Mouse (Mus musculus): ENCODE results near the gene Arntl2. TPM values are rescaled to one million over a fixed set of nuclear protein-coding genes. Genes with fewer than 3 reads are reported as not detected.

The Arntl2 gene
- polyA plus RNA-seq, 1 experiment from 2014 or later = 2.2 TPM

DNA sequence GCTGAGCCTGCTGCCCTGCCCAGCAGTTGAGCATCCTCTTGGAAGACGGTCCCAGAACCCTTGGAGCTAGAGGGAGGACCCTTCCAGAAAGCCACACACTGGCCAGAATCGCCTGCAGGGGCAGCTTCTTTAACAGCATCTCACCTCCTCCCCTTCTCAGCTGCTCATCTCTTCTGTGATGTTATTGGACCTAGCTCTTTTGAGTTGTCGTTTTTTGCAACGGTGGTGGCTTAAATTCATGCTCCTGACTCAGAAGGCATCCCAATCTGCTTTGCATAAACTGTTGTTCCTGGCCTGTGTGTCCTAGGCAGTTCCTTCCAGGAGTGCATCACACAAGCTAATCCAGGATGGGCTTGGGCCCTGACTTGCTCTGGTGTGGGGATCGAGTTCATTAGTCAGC is 1.6 kb downstream of the Arntl2 start:
- no peak overlapping the region for H3K27ac ChIP-seq (ENCODE audit: low read depth)
- 64% methylated on average over 5 of the region's 5 CpGs for whole genome bisulfite sequencing
- no peaks in the 10 kb centered on the region for H3K36me3 ChIP-seq (ENCODE audit: control insufficient read depth, insufficient read depth, low read length)
- no peak overlapping the region for H3K4me2 ChIP-seq (ENCODE audit: low read length)
- no peak overlapping the region for H3K4me3 ChIP-seq (ENCODE audit: low read depth, low read length)
- no peaks in the 10 kb centered on the region for H3K4me1 ChIP-seq (replicated peaks; ENCODE audit: control insufficient read depth, insufficient read depth, low read length)
- no peak for DNase-seq (ENCODE audit: low spot score)
- H3K27me3 ChIP-seq (replicated peaks; ENCODE audit: control insufficient read depth, insufficient read depth, low read length) = no peaks in the 10 kb centered on the region
- ATAC-seq (replicated peaks; ENCODE audit: low FRiP score, low TSS enrichment, low read depth) = no peak
- no peaks in the 10 kb centered on the region for H3K9me3 ChIP-seq (ENCODE audit: control insufficient read depth, low read length)
- H3K9ac ChIP-seq (ENCODE audit: low read length) = no peak overlapping the region

DNA sequence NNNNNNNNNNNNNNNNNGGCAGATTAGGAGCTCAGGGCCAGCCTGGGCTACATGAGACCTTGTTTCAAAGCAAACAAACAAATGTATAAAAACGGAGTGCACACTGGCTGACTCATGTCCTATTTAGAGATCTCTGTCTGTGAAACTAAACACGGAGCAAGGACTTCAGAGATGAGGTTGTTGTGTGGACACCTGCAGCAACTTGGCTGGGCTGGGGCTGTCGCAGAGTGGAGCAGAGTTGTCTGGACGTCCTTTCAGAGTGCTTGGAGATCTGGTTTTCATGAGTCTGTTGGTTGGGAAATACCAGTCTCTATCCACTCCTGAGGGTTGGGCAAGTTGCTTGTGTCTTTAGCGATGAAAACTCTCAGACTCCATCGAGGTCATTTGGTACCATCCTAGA is 14.1 kb downstream of the Arntl2 start:
- DNase-seq (ENCODE audit: low spot score) (no peak), ATAC-seq (replicated peaks; ENCODE audit: low FRiP score, low TSS enrichment, low read depth) (no peak)
- no peaks in the 10 kb centered on the region for H3K9me3 ChIP-seq (ENCODE audit: control insufficient read depth, low read length)
- H3K4me2 ChIP-seq (ENCODE audit: low read length) = no peak overlapping the region
- H3K9ac ChIP-seq (ENCODE audit: low read length) = no peak overlapping the region
- H3K27ac ChIP-seq (ENCODE audit: low read depth) = no peak overlapping the region
- no peaks in the 10 kb centered on the region for H3K4me1 ChIP-seq (replicated peaks; ENCODE audit: control insufficient read depth, insufficient read depth, low read length)
- H3K4me3 ChIP-seq (ENCODE audit: low read depth, low read length) = no peak overlapping the region
- H3K27me3 ChIP-seq (replicated peaks; ENCODE audit: control insufficient read depth, insufficient read depth, low read length) = no peaks in the 10 kb centered on the region
- WGBS = 89% methylated on average over 6 of the region's 6 CpGs
- peaks cover 9% of the 10 kb centered on the region; the same call in 1 of the 2 replicates for H3K36me3 ChIP-seq (ENCODE audit: control insufficient read depth, insufficient read depth, low read length)

DNA sequence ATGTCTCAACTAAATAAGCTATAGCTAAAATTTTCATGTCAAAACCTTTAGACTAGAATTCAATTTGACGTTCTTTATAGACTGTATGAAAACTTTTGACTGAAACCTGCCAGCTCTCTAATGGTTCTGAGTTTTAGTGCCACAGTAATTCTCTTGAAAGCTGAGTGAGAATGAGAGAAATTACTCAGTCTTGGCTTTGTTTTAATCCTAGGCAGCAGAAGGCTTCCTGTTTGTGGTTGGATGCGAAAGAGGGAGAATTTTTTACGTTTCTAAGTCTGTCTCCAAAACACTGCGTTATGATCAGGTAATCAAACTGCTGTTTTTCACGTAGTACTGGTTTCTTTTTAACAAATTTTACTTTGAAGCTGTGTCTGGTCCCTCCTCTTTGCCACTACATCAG is 17.2 kb downstream of the Arntl2 start:
- WGBS = 89% methylated on average over 5 of the region's 5 CpGs
- H3K9me3 ChIP-seq (ENCODE audit: control insufficient read depth, low read length) = no peaks in the 10 kb centered on the region
- no peak overlapping the region for H3K4me3 ChIP-seq (ENCODE audit: low read depth, low read length)
- no peak for DNase-seq (ENCODE audit: low spot score)
- H3K4me1 ChIP-seq (replicated peaks; ENCODE audit: control insufficient read depth, insufficient read depth, low read length) = no peaks in the 10 kb centered on the region
- no peak overlapping the region for H3K27ac ChIP-seq (ENCODE audit: low read depth)
- ATAC-seq (replicated peaks; ENCODE audit: low FRiP score, low TSS enrichment, low read depth) = no peak
- H3K9ac ChIP-seq (ENCODE audit: low read length) = no peak overlapping the region
- no peak overlapping the region for H3K4me2 ChIP-seq (ENCODE audit: low read length)
- no peaks in the 10 kb centered on the region for H3K27me3 ChIP-seq (replicated peaks; ENCODE audit: control insufficient read depth, insufficient read depth, low read length)
- 0 out of 2 replicates have a peak, but pooled peaks cover 9% of the 10 kb centered on the region for H3K36me3 ChIP-seq (ENCODE audit: control insufficient read depth, insufficient read depth, low read length)

DNA sequence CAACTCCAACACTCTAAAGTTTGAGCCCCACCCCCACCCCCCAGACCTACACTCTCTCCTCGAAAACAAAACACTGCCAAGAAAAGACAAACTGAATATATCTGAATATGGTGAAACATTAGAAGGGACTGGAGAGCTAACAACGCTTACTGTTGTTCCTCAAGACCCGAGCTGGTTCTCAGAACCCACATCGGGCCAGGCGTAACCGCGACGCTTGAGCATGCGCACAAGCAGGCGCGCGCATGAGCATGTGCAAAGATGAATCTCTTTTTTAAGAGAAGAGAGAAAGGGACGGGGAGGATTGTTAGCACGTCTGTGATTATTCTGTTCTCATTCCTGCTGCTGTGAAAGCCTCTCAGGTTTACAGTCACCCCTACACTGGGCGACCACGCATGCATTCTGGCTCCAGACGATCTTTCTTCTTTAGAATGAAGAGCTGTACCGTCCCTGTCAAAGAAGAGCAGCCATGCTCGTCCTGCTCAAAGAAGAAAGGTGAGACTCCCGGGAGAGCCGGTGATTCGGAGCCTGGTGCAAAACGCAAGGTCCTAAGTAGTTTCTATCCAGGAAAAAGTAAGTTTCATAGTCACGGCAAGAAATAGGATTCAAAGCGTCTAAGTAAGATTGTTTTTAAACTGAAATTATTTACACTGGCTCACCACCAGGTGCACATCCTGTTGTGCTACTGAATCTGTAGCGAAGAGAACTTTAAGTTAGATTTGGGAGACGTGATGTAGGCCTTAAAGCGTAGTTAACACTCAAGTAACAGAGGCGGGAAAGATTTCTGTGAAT is 24.5 kb downstream of the Arntl2 start:
- H3K9ac ChIP-seq (ENCODE audit: low read length) = no peak overlapping the region
- no peak for ATAC-seq (replicated peaks; ENCODE audit: low FRiP score, low TSS enrichment, low read depth)
- 83% methylated on average over 29 of the region's 29 CpGs for WGBS

DNA sequence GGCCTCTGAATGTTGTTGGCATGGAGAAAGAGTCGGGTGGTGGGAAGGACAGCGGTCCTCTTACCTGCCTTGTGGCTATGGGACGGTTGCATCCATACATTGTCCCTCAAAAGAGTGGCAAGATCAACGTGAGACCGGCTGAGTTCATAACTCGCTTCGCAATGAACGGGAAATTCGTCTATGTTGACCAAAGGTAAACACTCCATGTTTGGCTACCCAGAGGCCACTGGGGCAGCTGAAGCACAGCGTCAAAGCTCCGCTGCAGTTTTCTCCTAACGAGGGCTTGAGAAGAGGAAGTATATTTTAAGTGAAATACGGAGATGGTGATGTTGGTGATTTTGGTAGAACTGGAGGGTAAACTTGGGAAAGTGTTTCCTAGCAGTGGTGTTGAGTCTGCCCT is 26.1 kb downstream of the Arntl2 start:
- H3K9ac ChIP-seq (ENCODE audit: low read length) = no peak overlapping the region
- no peak for ATAC-seq (replicated peaks; ENCODE audit: low FRiP score, low TSS enrichment, low read depth)
- no peak overlapping the region for H3K4me2 ChIP-seq (ENCODE audit: low read length)
- no peaks in the 10 kb centered on the region for H3K36me3 ChIP-seq (ENCODE audit: control insufficient read depth, insufficient read depth, low read length)
- no peaks in the 10 kb centered on the region for H3K27me3 ChIP-seq (replicated peaks; ENCODE audit: control insufficient read depth, insufficient read depth, low read length)
- H3K9me3 ChIP-seq (ENCODE audit: control insufficient read depth, low read length) = no peaks in the 10 kb centered on the region
- H3K4me3 ChIP-seq (ENCODE audit: low read depth, low read length) = no peak overlapping the region
- DNase-seq (ENCODE audit: low spot score) = no peak
- no peaks in the 10 kb centered on the region for H3K4me1 ChIP-seq (replicated peaks; ENCODE audit: control insufficient read depth, insufficient read depth, low read length)
- WGBS = 73% methylated on average over 13 of the region's 13 CpGs
- H3K27ac ChIP-seq (ENCODE audit: low read depth) = no peak overlapping the region

More for the DNA sequence above, 24.5 kb downstream of the Arntl2 start:
- no peaks in the 10 kb centered on the region for H3K36me3 ChIP-seq (ENCODE audit: control insufficient read depth, insufficient read depth, low read length)
- H3K9me3 ChIP-seq (ENCODE audit: control insufficient read depth, low read length) = no peaks in the 10 kb centered on the region
- no peak overlapping the region for H3K4me2 ChIP-seq (ENCODE audit: low read length)
- no peak for DNase-seq (ENCODE audit: low spot score)
- no peak overlapping the region for H3K4me3 ChIP-seq (ENCODE audit: low read depth, low read length)
- H3K4me1 ChIP-seq (replicated peaks; ENCODE audit: control insufficient read depth, insufficient read depth, low read length) = no peaks in the 10 kb centered on the region
- no peaks in the 10 kb centered on the region for H3K27me3 ChIP-seq (replicated peaks; ENCODE audit: control insufficient read depth, insufficient read depth, low read length)
- H3K27ac ChIP-seq (ENCODE audit: low read depth) = no peak overlapping the region

DNA sequence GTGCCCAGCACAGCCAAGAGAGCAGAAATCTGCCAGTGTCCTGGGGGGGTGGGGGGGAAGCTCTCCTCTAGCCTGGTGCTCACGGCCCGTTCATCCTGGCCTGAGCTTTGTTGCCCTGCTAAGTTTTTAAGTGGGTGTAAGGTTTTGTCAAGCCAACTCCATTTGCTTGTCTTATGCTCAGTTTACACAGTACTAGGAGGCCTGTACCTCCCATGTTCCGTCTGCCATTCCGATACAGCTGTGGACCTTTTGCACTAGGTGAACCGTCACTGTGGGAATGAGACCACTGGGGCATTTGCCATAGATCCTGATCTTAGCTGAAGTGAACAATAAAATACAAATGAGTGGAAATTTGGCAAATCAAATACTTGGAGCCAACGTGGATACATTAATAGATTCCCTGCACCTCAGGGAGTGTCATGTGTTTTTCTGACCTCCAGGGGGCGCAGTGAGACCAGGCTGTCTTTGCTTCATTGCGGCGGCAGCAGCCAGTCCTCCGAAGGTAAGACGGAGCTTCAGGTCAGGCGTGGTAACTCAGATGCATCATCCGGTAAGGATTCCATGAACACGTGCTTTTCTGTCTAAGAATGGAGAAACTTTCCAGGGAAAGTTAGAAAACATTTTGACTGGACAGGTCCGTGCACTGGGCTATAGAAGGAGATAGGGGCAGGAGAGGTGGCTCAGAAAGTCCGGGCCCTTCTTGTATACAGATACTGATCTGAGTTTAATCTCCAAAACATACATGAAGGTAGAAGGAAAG is 29.1 kb downstream of the Arntl2 start:
- H3K9me3 ChIP-seq (ENCODE audit: control insufficient read depth, low read length) = no peaks in the 10 kb centered on the region
- no peak overlapping the region for H3K4me2 ChIP-seq (ENCODE audit: low read length)
- no peak overlapping the region for H3K4me3 ChIP-seq (ENCODE audit: low read depth, low read length)
- H3K36me3 ChIP-seq (ENCODE audit: control insufficient read depth, insufficient read depth, low read length) = no peaks in the 10 kb centered on the region
- H3K9ac ChIP-seq (ENCODE audit: low read length) = no peak overlapping the region
- peak; percentile 85 for DNase-seq (ENCODE audit: low spot score)
- no peak overlapping the region for H3K27ac ChIP-seq (ENCODE audit: low read depth)
- 41% methylated on average over 16 of the region's 16 CpGs for WGBS
- ATAC-seq (replicated peaks; ENCODE audit: low FRiP score, low TSS enrichment, low read depth) = 0 out of 2 replicates have a peak, but pooled peaks have one; percentile 23
- H3K4me1 ChIP-seq (replicated peaks; ENCODE audit: control insufficient read depth, insufficient read depth, low read length) = no peaks in the 10 kb centered on the region
- no peaks in the 10 kb centered on the region for H3K27me3 ChIP-seq (replicated peaks; ENCODE audit: control insufficient read depth, insufficient read depth, low read length)

GRCm38 (mm10) chr6:146825487-146825773 is 29.6 kb downstream of the Arntl2 start:
- H3K9ac ChIP-seq (ENCODE audit: low read length) = no peak overlapping the region
- H3K27ac ChIP-seq (ENCODE audit: low read depth) = no peak overlapping the region
- H3K27me3 ChIP-seq (replicated peaks; ENCODE audit: control insufficient read depth, insufficient read depth, low read length) = no peaks in the 10 kb centered on the region
- no peaks in the 10 kb centered on the region for H3K4me1 ChIP-seq (replicated peaks; ENCODE audit: control insufficient read depth, insufficient read depth, low read length)
- H3K4me2 ChIP-seq (ENCODE audit: low read length) = no peak overlapping the region
- 79% methylated on average over 1 of the region's 1 CpGs for WGBS
- no peak overlapping the region for H3K4me3 ChIP-seq (ENCODE audit: low read depth, low read length)
- no peaks in the 10 kb centered on the region for H3K9me3 ChIP-seq (ENCODE audit: control insufficient read depth, low read length)
- no peaks in the 10 kb centered on the region for H3K36me3 ChIP-seq (ENCODE audit: control insufficient read depth, insufficient read depth, low read length)
- DNase-seq (ENCODE audit: low spot score) (no peak), ATAC-seq (replicated peaks; ENCODE audit: low FRiP score, low TSS enrichment, low read depth) (0 out of 2 replicates have a peak, but pooled peaks have one; percentile 20)

- Histone ChIP-seq H3K4me2 (ENCODE audit: low read length) (no peak overlapping the region), H3K4me1 (replicated peaks; ENCODE audit: control insufficient read depth, insufficient read depth, low read length) (0 out of 2 replicates have a peak, but pooled peaks cover 2% of the 10 kb centered on the region), H3K9ac (ENCODE audit: low read length) (no peak overlapping the region), H3K27ac (ENCODE audit: low read depth) (no peak overlapping the region), H3K4me3 (ENCODE audit: low read depth, low read length) (no peak overlapping the region), H3K36me3 (ENCODE audit: control insufficient read depth, insufficient read depth, low read length) (no peaks in the 10 kb centered on the region), H3K9me3 (ENCODE audit: control insufficient read depth, low read length) (no peaks in the 10 kb centered on the region), H3K27me3 (replicated peaks; ENCODE audit: control insufficient read depth, insufficient read depth, low read length) (no peaks in the 10 kb centered on the region)
- no peak for ATAC-seq (replicated peaks; ENCODE audit: low FRiP score, low TSS enrichment, low read depth)
- no peak for DNase-seq (ENCODE audit: low spot score)
- WGBS = 90% methylated on average over 12 of the region's 12 CpGs
These were observed 35.5 kb downstream of the Arntl2 start for GRCm38 (mm10) chr6:146831320-146831719.
